Mouse (Mus musculus) limb, embryonic 12.5 days (tissue): ENCODE data around the gene Tmem132c. TPM values are rescaled to one million over a fixed set of nuclear protein-coding genes. Genes with fewer than 3 reads are reported as not detected.
A peak's percentile ranks its signal among the peaks of the same experiment; 100 is the strongest.

Experiments
- ATAC-seq: fragments of 200-750 bp; cut with Nextera tagmentation; 2 replicates; pipeline ENCODE4 v1.8.0; 2017; ENCODE audit warnings: low read depth, moderate TSS enrichment; ENCODE audit not compliant: insufficient number of reproducible peaks, insufficient read depth, low FRiP score, low TSS enrichment
- H3K27ac ChIP-seq: fragments of 300-500 bp; sonication (generic); 2 replicates; pipeline ENCODE4 v1.5.1; 2016; ENCODE audit warnings: mild to moderate bottlenecking, moderate library complexity
- H3K27me3 ChIP-seq: fragments of 300-500 bp; sonication (generic); 2 replicates; pipeline ENCODE4 v1.6.1; 2016; ENCODE audit warnings: mild to moderate bottlenecking, moderate library complexity
- H3K36me3 ChIP-seq: fragments of 300-500 bp; sonication (generic); 2 replicates; pipeline ENCODE4 v1.6.1; 2016; ENCODE audit warnings: mild to moderate bottlenecking, moderate library complexity
- H3K4me1 ChIP-seq: fragments of 300-500 bp; sonication (generic); replicated peaks from 2 replicates; pipeline ENCODE4 v1.6.1; 2016
- H3K4me2 ChIP-seq: fragments of 300-500 bp; sonication (generic); 2 replicates; pipeline ENCODE4 v1.6.1; 2016; ENCODE audit warnings: mild to moderate bottlenecking, moderate library complexity
- H3K4me3 ChIP-seq: fragments of 300-500 bp; sonication (generic); replicated peaks from 2 replicates; pipeline ENCODE4 v1.5.1; 2016; ENCODE audit warnings: mild to moderate bottlenecking
- H3K9ac ChIP-seq: fragments of 300-500 bp; sonication (generic); replicated peaks from 2 replicates; pipeline ENCODE4 v1.6.1; 2016; ENCODE audit warnings: mild to moderate bottlenecking, moderate library complexity
- H3K9me3 ChIP-seq: fragments of 300-500 bp; sonication (generic); 2 replicates; pipeline ENCODE4 v1.6.1; 2016; ENCODE audit warnings: mild to moderate bottlenecking, moderate library complexity
- WGBS: fragments of 180-500 bp; shearing (Covaris S2); methylation state at CpG from one replicate; pipeline ENCODE4 v1.1.7; 2016; 5-methylcytosine and 5-hydroxymethylcytosine counted together
- polyA plus RNA-seq: library from polyadenylated mRNA; unstranded; fragments of >200 nt; fragmentation: Nextera tagmentation; extraction: Ambion mirVana; gene quantifications from 2 replicates; pipeline ENCODE4 v1.2.1, GENCODE M21; 2016

Tmem132c gene
- polyA plus RNA-seq, 1 experiment from 2014 or later: 48.0 TPM

DNA sequence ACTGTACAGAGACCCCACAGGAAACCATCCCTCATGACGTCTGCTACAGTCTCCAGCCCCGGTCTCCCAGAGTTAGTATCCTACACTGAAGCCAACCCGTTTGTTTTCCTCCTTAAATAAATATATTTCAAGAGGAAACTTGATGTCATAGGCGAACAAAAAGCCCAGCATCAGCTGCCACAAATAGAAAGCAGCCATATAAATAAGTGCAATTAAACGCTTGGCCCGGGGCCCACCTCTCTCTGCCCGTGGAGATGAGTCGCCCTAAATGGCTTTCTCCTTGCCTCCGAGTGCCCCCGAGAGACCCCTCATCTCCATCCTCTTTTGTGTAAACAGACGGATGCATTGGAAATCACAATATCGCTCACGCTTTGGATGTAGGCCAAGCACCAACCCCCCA lies 247.1 kb downstream of the Tmem132c start:
- 92% methylated on average over 13 of the region's 13 CpGs for WGBS
- no peak overlapping the region for H3K9ac ChIP-seq

DNA sequence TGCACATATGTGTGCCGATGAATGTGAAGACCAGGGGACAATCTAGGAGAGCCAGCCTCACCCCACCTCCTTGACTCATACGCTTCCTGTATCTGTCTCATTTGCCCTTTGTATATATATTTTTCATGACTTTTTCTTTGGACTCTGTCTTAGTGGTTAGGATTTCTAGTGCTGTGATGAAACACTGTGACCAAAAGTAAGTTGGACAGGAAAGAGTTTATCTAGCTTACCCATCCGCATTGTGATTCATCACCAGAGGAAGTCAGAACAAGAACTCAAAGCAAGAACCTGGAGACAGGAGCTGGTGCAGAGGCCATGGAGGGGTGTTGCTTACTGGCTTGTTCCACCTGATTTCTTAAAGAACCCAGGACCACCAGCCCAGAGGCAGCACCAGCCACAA lies 250.1 kb downstream of the Tmem132c start:
- WGBS: 89% methylated on average over 3 of the region's 3 CpGs
- H3K9me3 ChIP-seq: peaks cover 7% of the 10 kb centered on the region
- peaks cover 15% of the 10 kb centered on the region for H3K36me3 ChIP-seq
- no peaks in the 10 kb centered on the region for H3K27me3 ChIP-seq
- no peak overlapping the region for H3K27ac ChIP-seq
- H3K4me1 ChIP-seq: peaks cover 14% of the 10 kb centered on the region
- no peak for ATAC-seq
- no peak overlapping the region for H3K4me3 ChIP-seq
- no peak overlapping the region for H3K4me2 ChIP-seq
- no peak overlapping the region for H3K9ac ChIP-seq

More for the DNA sequence above, 247.1 kb downstream of the Tmem132c start:
- H3K4me3 ChIP-seq: no peak overlapping the region
- peaks cover 17% of the 10 kb centered on the region for H3K36me3 ChIP-seq
- no peaks in the 10 kb centered on the region for H3K27me3 ChIP-seq
- H3K27ac ChIP-seq: no peak overlapping the region
- H3K4me2 ChIP-seq: no peak overlapping the region
- peaks cover 7% of the 10 kb centered on the region for H3K9me3 ChIP-seq
- no peak for ATAC-seq
- H3K4me1 ChIP-seq: peaks cover 33% of the 10 kb centered on the region

DNA sequence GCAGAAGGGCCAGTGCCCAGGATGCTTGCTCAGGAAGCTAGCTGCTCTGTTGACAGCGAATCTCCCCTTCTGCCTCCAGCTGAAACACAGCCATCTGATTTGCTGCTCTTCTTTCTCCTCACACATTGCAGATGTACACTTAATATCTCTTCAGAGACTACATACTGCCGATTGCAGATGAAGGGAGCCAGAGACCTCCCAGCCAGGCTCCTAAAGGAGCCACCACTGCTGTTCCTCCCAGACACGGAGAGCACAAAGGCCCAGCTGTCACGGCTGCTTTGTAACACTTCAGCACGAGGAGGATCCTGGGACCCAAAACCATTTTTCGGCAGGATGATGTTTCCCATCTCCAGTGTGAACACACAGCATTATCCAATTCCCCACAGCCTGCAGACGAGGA lies 255.3 kb downstream of the Tmem132c start:
- WGBS: 68% methylated on average over 7 of the region's 7 CpGs
- H3K4me2 ChIP-seq: no peak overlapping the region
- H3K27me3 ChIP-seq: no peaks in the 10 kb centered on the region
- H3K4me1 ChIP-seq: peaks cover 3% of the 10 kb centered on the region; the same call in 1 of the 2 replicates
- ATAC-seq: no peak
- no peak overlapping the region for H3K9ac ChIP-seq
- 0 out of 2 replicates have a peak overlapping the region, but pooled peaks have one; percentile 5 for H3K27ac ChIP-seq
- 0 out of 2 replicates have a peak, but pooled peaks cover under 1% of the 10 kb centered on the region for H3K9me3 ChIP-seq
- H3K4me3 ChIP-seq: no peak overlapping the region
- H3K36me3 ChIP-seq: no peaks in the 10 kb centered on the region

DNA sequence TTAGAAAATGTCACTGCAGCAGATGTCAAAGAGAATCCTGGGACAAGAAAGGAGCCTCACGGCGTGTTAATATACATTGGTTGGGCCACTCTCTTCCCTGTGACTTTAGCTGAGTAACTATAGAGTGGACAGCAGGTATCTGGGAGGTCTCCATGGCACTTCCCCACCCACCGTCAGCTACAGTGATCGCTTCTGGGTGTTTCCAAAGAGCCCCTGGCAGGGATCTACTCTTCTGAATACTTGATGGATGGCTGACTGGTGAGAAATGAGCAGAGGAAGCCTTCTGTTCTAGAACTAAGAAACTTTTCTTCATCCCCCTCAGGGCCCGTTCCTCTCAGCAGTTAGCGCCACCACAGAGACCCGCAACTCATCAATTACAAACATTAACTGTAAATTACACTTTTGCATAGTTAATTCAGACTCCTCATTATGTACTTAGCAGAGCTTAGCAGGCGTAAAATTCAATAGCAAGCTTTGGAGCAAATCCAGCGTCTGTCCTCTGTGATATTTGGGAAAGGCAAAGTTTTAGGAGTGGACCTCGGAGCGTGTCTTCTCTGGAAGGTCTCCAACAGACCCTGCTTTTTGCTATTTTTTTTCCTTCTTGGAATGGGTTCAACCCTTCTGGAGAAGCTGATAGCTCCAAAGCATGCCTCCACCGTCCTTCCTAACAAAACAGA lies 257.7 kb downstream of the Tmem132c start:
- Histone ChIP-seq H3K27me3 (no peaks in the 10 kb centered on the region), H3K9ac (no peak overlapping the region), H3K27ac (no peak overlapping the region), H3K9me3 (0 out of 2 replicates have a peak, but pooled peaks cover 6% of the 10 kb centered on the region), H3K36me3 (no peaks in the 10 kb centered on the region), H3K4me2 (no peak overlapping the region), H3K4me1 (no peaks in the 10 kb centered on the region), H3K4me3 (no peak overlapping the region)
- ATAC-seq: no peak
- 81% methylated on average over 12 of the region's 12 CpGs for WGBS

DNA sequence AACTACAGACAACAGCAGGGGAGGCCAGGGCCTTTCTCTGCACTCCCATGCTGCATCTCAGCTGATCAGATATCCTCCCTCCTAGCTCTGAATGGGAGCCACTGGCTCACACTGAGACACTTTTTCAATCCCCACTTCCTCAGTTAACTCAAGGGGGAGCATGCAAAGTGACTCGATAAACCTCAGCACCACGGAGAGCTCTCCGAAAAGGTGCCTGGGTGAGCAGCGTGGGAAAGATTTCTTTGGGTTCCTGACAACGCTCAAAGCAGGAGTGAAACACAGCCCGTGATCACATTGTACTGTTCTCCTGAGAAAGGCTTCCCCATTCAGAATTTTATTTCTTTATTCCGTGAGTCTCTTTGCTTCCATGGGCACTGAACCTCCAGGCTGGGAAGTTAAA lies 261.2 kb downstream of the Tmem132c start:
- ATAC-seq: no peak
- H3K4me3 ChIP-seq: no peak overlapping the region
- 33% methylated on average over 7 of the region's 7 CpGs for WGBS

DNA sequence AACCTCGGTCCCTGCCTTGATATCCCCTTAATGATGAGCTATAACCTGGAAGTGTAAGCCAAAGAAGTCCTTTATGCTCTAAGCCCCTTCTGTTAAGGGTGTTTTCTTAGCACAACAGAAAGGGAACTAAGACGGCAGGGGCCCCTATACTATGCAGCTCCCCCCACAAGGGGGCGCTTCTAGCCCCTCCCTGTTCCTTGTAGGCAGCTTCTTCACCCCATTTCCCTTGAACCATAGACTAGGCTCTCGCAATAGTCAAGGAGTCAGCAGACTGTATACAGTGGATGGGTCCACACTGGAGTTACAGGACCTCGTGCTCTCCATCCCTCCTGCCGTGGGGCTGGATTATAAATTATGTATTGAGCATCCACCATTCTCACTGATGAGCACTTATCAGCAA lies 264.1 kb downstream of the Tmem132c start:
- H3K27ac ChIP-seq: no peak overlapping the region
- WGBS: 78% methylated on average over 6 of the region's 6 CpGs

More for the DNA sequence above, 261.2 kb downstream of the Tmem132c start:
- Histone ChIP-seq H3K4me2 (no peak overlapping the region), H3K9me3 (0 out of 2 replicates have a peak, but pooled peaks cover 6% of the 10 kb centered on the region), H3K4me1 (no peaks in the 10 kb centered on the region), H3K27ac (no peak overlapping the region), H3K9ac (no peak overlapping the region), H3K36me3 (0 out of 2 replicates have a peak, but pooled peaks cover 2% of the 10 kb centered on the region), H3K27me3 (no peaks in the 10 kb centered on the region)

DNA sequence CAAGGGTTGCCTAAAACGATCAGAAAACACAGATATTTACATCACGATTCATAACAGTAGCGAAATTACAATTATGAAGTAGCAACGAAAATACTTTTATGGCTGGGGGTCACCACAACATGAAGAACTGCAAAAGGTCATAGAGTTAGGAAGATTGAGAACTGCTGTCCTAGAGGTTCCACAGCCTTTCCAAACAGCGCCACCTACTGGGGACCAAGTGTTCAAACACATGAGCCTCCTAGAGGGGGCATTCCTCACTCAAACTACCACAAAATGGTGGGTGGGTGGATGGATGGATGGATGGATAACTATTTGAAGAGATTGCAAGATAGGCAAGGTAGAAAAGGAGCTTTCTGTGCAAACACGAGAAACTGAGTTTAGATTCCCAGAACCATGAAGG lies 270.0 kb downstream of the Tmem132c start:
- no peak overlapping the region for H3K4me3 ChIP-seq
- H3K9ac ChIP-seq: no peak overlapping the region
- no peaks in the 10 kb centered on the region; the same call in 1 of the 2 replicates for H3K36me3 ChIP-seq
- 91% methylated on average over 6 of the region's 6 CpGs for WGBS
- H3K27me3 ChIP-seq: no peaks in the 10 kb centered on the region
- H3K4me2 ChIP-seq: no peak overlapping the region
- no peaks in the 10 kb centered on the region for H3K9me3 ChIP-seq
- H3K4me1 ChIP-seq: no peaks in the 10 kb centered on the region
- no peak overlapping the region for H3K27ac ChIP-seq
- ATAC-seq: no peak

More for the DNA sequence above, 264.1 kb downstream of the Tmem132c start:
- H3K4me1 ChIP-seq: no peaks in the 10 kb centered on the region
- no peak overlapping the region for H3K4me2 ChIP-seq
- no peaks in the 10 kb centered on the region for H3K27me3 ChIP-seq
- 0 out of 2 replicates have a peak, but pooled peaks cover 6% of the 10 kb centered on the region for H3K9me3 ChIP-seq
- no peak for ATAC-seq
- H3K9ac ChIP-seq: no peak overlapping the region
- H3K4me3 ChIP-seq: no peak overlapping the region
- H3K36me3 ChIP-seq: 0 out of 2 replicates have a peak, but pooled peaks cover 2% of the 10 kb centered on the region

DNA sequence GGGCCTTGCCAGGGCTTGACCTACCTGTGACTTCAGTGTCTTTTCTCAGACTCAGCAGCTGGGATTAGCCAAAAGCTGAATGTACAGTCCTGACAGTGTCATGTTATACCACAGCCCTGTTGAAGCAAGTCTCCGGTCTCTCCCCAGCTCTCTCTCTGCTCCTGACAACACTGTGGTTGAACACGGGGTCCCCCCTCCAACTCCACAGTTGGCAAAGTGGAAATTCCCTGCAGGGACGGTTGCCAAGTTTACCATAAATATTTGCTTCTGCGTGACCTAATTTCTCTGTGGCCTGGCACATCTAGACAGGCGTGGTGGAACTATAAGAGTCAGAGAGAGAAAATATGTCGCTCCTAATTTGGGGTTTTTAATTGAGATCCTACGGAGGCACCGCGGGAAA lies 274.4 kb downstream of the Tmem132c start:
- 87% methylated on average over 9 of the region's 9 CpGs for WGBS
- no peak for ATAC-seq
- Histone ChIP-seq H3K27ac (no peak overlapping the region), H3K4me3 (no peak overlapping the region), H3K9ac (no peak overlapping the region), H3K4me1 (no peaks in the 10 kb centered on the region), H3K27me3 (no peaks in the 10 kb centered on the region), H3K9me3 (no peaks in the 10 kb centered on the region), H3K36me3 (no peaks in the 10 kb centered on the region; the same call in 1 of the 2 replicates), H3K4me2 (no peak overlapping the region)

DNA sequence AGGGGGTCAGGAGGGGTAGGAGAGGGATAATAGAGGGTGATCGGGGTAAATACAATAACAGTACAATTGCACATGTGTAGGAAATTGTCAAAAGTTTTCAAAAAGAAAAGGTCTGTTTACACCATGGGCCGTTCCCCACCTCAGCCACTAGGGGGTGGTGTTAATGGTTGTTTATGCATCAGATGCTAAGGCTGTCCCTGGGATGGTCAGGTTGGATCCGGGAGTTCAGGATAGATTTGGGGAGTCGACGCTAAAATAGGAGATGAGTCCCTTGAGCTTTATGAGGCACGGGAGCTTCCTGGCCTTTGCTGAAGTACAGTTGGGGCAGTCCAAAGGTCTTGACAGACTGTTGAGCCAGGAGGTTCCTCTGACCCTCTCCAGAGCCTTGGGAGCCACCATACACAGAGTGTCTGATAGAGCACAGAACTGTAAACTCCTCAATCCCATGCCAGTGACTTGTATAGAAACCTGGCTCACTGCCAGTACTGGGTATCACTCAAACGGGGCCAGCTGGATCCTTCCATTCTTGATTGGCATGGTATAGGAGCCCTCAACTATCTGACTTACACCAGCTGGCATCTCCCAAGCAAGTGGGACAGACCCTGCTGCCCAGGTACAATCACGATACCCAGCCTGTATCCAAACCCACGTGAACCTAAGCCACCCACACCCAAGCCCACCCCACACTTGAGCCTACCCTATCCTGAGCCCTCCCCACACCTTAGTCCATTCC lies 281.3 kb downstream of the Tmem132c start:
- H3K27me3 ChIP-seq: no peaks in the 10 kb centered on the region
- no peaks in the 10 kb centered on the region for H3K9me3 ChIP-seq
- no peak overlapping the region for H3K4me3 ChIP-seq
- H3K4me1 ChIP-seq: no peaks in the 10 kb centered on the region
- ATAC-seq: 0 out of 2 replicates have a peak, but pooled peaks have one; percentile 20
- H3K4me2 ChIP-seq: no peak overlapping the region
- 69% methylated on average over 9 of the region's 9 CpGs for WGBS
- no peaks in the 10 kb centered on the region for H3K36me3 ChIP-seq
- H3K9ac ChIP-seq: no peak overlapping the region
- H3K27ac ChIP-seq: no peak overlapping the region

DNA sequence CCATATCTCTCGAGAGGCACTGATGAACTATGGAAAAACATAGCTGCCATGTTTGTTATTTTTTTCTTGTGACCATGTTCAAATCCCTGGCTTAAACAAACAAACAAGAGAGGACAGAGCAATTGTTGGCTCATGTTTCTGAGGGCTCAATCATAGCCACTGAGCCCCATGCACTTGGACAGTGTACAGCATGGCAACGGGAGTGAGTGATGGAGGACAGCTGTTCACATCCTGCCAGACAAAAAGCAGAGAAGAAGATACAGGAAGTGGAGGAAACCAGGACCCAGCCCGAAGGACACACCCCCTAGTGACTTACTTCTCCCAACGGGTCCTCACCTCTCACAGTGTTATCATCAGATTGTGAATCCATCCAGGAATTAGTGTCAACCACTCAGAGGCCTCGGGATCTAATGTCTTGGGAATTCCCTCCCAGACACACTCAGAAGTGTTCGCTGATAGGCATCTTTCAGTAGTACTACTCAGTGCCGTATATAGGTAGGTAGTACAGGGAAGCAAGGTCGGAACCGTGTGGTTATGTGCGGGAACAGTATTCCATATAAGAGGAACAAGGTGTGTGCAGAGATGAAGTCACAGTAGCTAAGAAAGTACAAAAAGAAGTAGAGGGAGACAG lies 285.9 kb downstream of the Tmem132c start:
- no peaks in the 10 kb centered on the region for H3K36me3 ChIP-seq
- no peaks in the 10 kb centered on the region for H3K4me1 ChIP-seq
- no peak overlapping the region for H3K4me2 ChIP-seq
- ATAC-seq: no peak
- 91% methylated on average over 10 of the region's 10 CpGs for WGBS
- no peak overlapping the region for H3K4me3 ChIP-seq
- H3K9me3 ChIP-seq: no peaks in the 10 kb centered on the region
- no peak overlapping the region for H3K9ac ChIP-seq
- H3K27me3 ChIP-seq: no peaks in the 10 kb centered on the region
- H3K27ac ChIP-seq: no peak overlapping the region

DNA sequence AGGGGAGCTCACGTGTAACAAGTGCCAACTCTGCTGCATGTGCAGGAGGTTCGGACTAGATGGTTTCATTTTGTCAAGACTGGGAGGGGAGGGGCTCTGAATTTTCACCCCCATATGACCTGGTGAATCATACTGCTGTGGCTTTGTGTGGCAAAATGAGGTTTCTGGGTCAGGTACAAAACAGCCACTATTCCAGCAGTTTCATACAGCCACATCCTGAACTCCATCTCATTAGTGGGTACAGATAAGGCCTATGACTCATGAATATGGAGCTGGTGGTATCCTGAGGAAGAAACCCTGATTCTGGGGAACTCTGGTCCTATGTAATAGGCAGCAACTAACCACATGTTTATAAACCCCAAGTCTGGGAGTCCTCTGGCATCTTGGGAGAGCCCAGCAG lies 295.9 kb downstream of the Tmem132c start:
- WGBS: 92% methylated on average over 2 of the region's 2 CpGs
- H3K27ac ChIP-seq: no peak overlapping the region
- ATAC-seq: no peak
- H3K4me1 ChIP-seq: no peaks in the 10 kb centered on the region
- no peak overlapping the region for H3K4me2 ChIP-seq
- no peaks in the 10 kb centered on the region for H3K9me3 ChIP-seq
- no peak overlapping the region for H3K4me3 ChIP-seq
- no peaks in the 10 kb centered on the region for H3K27me3 ChIP-seq
- H3K9ac ChIP-seq: no peak overlapping the region
- 0 out of 2 replicates have a peak, but pooled peaks cover 7% of the 10 kb centered on the region for H3K36me3 ChIP-seq
